Mouse (Mus musculus): ENCODE measurements around the gene Mrpl44. TPM values are rescaled to one million over a fixed set of nuclear protein-coding genes. Genes with fewer than 3 reads are reported as not detected.

Mrpl44 gene
- polyA plus RNA-seq, 1 experiment from 2014 or later: 58.9 TPM

DNA sequence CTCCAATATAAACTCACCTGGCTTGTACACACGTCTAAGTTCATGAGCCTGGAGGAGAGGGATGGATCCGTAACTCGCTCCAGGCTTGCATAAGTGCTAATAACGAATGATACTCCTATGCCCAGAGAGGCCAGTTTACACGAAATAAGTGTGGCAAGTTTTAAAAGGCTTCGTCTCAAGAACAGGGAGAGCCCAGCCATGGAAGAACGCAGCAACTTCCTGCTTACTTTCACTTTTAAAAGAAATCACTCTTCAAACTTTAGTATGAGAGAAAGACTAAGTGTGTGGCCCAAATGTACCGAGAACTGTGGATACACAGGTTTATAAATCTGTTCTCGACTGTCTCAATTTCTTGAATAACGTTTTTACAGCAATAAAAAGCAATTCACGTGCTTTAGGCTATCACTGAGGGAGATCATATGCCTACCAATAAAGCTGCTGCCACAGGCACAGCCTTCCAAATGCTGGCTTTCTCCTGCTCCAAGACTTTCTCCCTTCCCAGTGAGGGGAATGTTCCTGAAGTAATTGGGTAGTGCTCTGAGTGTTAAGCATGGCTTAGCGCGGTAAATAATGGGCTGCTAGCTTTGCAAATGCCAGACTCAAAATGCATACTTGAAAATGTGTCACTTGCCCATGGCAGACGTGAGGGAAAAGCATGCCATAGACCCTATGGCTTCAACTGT, 48.3 kb downstream of the Mrpl44 start:
- no peak for DNase-seq (ENCODE audit: low spot score)
- H3K36me3 ChIP-seq: peaks cover 8% of the 10 kb centered on the region; the same call in 1 of the 2 replicates
- H3K27me3 ChIP-seq (ENCODE audit: insufficient read depth, poor library complexity, severe bottlenecking): no peaks in the 10 kb centered on the region
- no peaks in the 10 kb centered on the region for H3K9me3 ChIP-seq
- 79% methylated on average over 14 of the region's 14 CpGs for WGBS
- H3K4me1 ChIP-seq: 0 out of 2 replicates have a peak, but pooled peaks cover 7% of the 10 kb centered on the region
- H3K4me3 ChIP-seq: no peak overlapping the region
- H3K27ac ChIP-seq: no peak overlapping the region

Other genes with a start within 250 kb of the Mrpl44 start
- gene Ap1s3, start 104.0 kb upstream of the Mrpl44 start, polyA plus RNA-seq (2016; fragmentation: Nextera tagmentation; extraction: Ambion mirVana): 0.21 and 0.28 TPM in 2 replicates
- gene Wdfy1, start 125 bp downstream of the Mrpl44 start, polyA plus RNA-seq (2016; fragmentation: Nextera tagmentation; extraction: Ambion mirVana): 25.1 and 25.5 TPM in 2 replicates
- gene Serpine2, start 85.2 kb downstream of the Mrpl44 start, polyA plus RNA-seq (2016; fragmentation: Nextera tagmentation; extraction: Ambion mirVana): 112 and 136 TPM in 2 replicates